Mouse (Mus musculus) hindbrain, embryonic 14.5 days (tissue): ENCODE measurements at regions not wholly inside any gene's neighbourhood (a gene's known extent, or its start where the extent isn't known, plus 50 kb on each side); places are given as distances from the start of the nearest gene placed in this dataset.

Experiments
- ATAC-seq: fragments of 200-750 bp; cut with Nextera tagmentation; 2 replicates; pipeline ENCODE4 v1.8.0; 2017; ENCODE audit warnings: moderate number of reproducible peaks, mild to moderate bottlenecking, moderate TSS enrichment, moderate library complexity; ENCODE audit not compliant: low FRiP score
- DNase-seq: peaks from one replicate; pipeline ENCODE4 v3.0.0-alpha.2; 2015; ENCODE audit warnings: low spot score
- H3K27ac ChIP-seq: fragments of 300-500 bp; sonication (generic); 2 replicates; pipeline ENCODE4 v1.5.1; 2014; ENCODE audit warnings: mild to moderate bottlenecking, moderate library complexity
- H3K27me3 ChIP-seq: fragments of 300-500 bp; sonication (generic); 2 replicates; pipeline ENCODE4 v1.6.1; 2014; ENCODE audit warnings: mild to moderate bottlenecking, low read length, mixed read lengths; ENCODE audit not compliant: control insufficient read depth, insufficient read depth
- H3K36me3 ChIP-seq: fragments of 300-500 bp; sonication (generic); replicated peaks from 2 replicates; pipeline ENCODE4 v1.6.1; 2014; ENCODE audit not compliant: control insufficient read depth, insufficient read depth
- H3K4me1 ChIP-seq: fragments of 300-500 bp; sonication (generic); replicated peaks from 2 replicates; pipeline ENCODE4 v1.6.1; 2014; ENCODE audit warnings: antibody characterized with exemption, low read length, mixed read lengths; ENCODE audit not compliant: control insufficient read depth, insufficient read depth
- H3K4me2 ChIP-seq: fragments of 300-500 bp; sonication (generic); replicated peaks from 2 replicates; pipeline ENCODE4 v1.6.1; 2014; ENCODE audit warnings: mild to moderate bottlenecking, moderate library complexity
- H3K4me3 ChIP-seq: fragments of 300-500 bp; sonication (generic); replicated peaks from 2 replicates; pipeline ENCODE4 v1.5.1; 2014; ENCODE audit warnings: mild to moderate bottlenecking, low read length
- H3K9ac ChIP-seq: fragments of 300-500 bp; sonication (generic); 2 replicates; pipeline ENCODE4 v1.6.1; 2014
- H3K9me3 ChIP-seq: fragments of 300-500 bp; sonication (generic); 2 replicates; pipeline ENCODE4 v1.6.1; 2016; ENCODE audit warnings: low read length; ENCODE audit not compliant: control insufficient read depth
- WGBS: fragments of 180-500 bp; shearing (Covaris S2); extraction: QIAGEN DNeasy Blood & Tissue Kit; methylation state at CpG from one replicate; pipeline ENCODE4 v1.1.7; 2014; 5-methylcytosine and 5-hydroxymethylcytosine counted together

DNA sequence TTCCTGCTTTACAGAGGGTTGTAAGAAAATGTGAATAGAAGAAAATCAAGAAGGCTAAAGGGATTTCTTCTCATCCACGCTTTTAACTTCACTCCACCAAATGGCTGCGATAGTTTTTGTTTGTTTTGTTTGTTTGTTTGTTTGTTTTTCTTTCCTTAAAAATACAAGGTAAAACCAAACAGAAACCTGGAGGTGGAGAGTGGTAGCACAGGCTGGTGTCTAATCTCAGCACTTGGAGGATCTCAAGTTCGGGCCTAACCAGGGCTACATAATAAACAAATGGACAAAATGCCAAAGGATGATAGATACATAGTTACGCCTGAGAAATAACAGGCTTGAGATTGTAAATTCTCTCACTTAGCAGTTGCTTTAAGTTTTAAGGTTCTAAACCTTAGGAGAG is 50.8 kb upstream of the Mboat1 start:
- no peaks in the 10 kb centered on the region for H3K9me3 ChIP-seq
- H3K9ac ChIP-seq: no peak overlapping the region
- ATAC-seq: no peak
- H3K36me3 ChIP-seq: no peaks in the 10 kb centered on the region
- H3K27me3 ChIP-seq: no peaks in the 10 kb centered on the region
- H3K4me1 ChIP-seq: no peaks in the 10 kb centered on the region
- no peak overlapping the region for H3K4me2 ChIP-seq
- 65% methylated on average over 4 of the region's 4 CpGs for WGBS
- H3K27ac ChIP-seq: no peak overlapping the region
- H3K4me3 ChIP-seq: no peak overlapping the region
- no peak for DNase-seq

GRCm38 (mm10) chr13:30085005-30085404 is 51.3 kb upstream of the Mboat1 start:
- H3K27me3 ChIP-seq: no peaks in the 10 kb centered on the region
- H3K9ac ChIP-seq: no peak overlapping the region
- H3K4me3 ChIP-seq: no peak overlapping the region
- peak; percentile 92 for ATAC-seq
- peak overlapping the region; percentile 43 for H3K4me2 ChIP-seq
- under 1% methylated on average over 10 of the region's 10 CpGs for WGBS
- no peak overlapping the region for H3K27ac ChIP-seq
- H3K9me3 ChIP-seq: no peaks in the 10 kb centered on the region
- DNase-seq: peak; percentile 93
- no peaks in the 10 kb centered on the region for H3K36me3 ChIP-seq
- H3K4me1 ChIP-seq: no peaks in the 10 kb centered on the region

DNA sequence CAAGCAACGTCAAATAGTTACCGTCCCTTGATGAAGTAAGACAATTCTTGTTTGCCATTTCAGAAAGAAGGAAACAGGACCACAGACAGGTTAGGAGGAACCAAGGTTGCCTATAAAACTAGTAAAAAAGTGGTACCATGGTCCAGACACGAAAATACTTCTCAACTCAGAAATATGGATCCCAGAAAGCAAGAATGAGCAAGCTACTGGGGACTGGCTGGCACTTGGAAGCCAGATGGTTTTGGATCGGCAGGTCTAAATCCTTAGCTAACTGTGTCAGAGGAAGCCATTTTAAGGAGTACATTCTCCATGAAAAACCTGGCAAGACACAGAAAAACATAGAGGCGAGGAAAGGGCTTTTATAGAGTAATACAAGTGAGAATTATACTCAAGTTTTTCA is 51.9 kb upstream of the Mboat1 start:
- no peak for DNase-seq
- Histone ChIP-seq H3K36me3 (no peaks in the 10 kb centered on the region), H3K9me3 (no peaks in the 10 kb centered on the region), H3K4me2 (no peak overlapping the region), H3K4me3 (no peak overlapping the region), H3K9ac (no peak overlapping the region), H3K4me1 (no peaks in the 10 kb centered on the region), H3K27ac (no peak overlapping the region), H3K27me3 (no peaks in the 10 kb centered on the region)
- WGBS: 88% methylated on average over 5 of the region's 5 CpGs
- ATAC-seq: no peak

GRCm38 (mm10) chr13:30083949-30084348 is 52.3 kb upstream of the Mboat1 start:
- DNase-seq: no peak
- WGBS: 89% methylated on average over 6 of the region's 6 CpGs
- no peak overlapping the region for H3K4me3 ChIP-seq

DNA sequence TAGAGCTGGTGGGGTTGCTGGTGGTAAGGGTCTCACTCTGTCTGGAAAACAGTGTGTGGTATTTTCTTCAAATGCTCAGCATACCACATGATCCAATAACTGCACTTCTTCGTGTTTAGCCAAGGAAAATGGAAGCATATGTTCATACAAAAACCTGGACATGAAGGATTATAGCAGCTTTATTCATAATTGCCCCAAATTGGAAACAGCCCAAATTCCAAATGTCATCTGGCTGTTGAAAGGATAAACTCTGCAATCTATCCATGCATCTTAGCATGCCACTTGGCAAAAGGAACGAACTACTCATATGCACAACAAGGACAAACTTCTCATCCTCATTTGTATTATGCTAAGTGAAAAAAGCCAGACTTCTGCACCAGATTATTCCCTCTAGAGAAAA is 53.5 kb upstream of the Mboat1 start:
- WGBS: 69% methylated on average over 2 of the region's 2 CpGs
- Histone ChIP-seq H3K27ac (no peak overlapping the region), H3K9me3 (no peaks in the 10 kb centered on the region), H3K36me3 (no peaks in the 10 kb centered on the region), H3K4me3 (no peak overlapping the region), H3K9ac (no peak overlapping the region), H3K27me3 (no peaks in the 10 kb centered on the region), H3K4me1 (no peaks in the 10 kb centered on the region), H3K4me2 (no peak overlapping the region)
- no peak for DNase-seq
- no peak for ATAC-seq

More at GRCm38 (mm10) chr13:30083949-30084348, 52.3 kb upstream of the Mboat1 start:
- Histone ChIP-seq H3K4me2 (no peak overlapping the region), H3K27me3 (no peaks in the 10 kb centered on the region), H3K36me3 (no peaks in the 10 kb centered on the region), H3K9me3 (no peaks in the 10 kb centered on the region), H3K9ac (no peak overlapping the region), H3K27ac (no peak overlapping the region), H3K4me1 (no peaks in the 10 kb centered on the region)
- no peak for ATAC-seq

DNA sequence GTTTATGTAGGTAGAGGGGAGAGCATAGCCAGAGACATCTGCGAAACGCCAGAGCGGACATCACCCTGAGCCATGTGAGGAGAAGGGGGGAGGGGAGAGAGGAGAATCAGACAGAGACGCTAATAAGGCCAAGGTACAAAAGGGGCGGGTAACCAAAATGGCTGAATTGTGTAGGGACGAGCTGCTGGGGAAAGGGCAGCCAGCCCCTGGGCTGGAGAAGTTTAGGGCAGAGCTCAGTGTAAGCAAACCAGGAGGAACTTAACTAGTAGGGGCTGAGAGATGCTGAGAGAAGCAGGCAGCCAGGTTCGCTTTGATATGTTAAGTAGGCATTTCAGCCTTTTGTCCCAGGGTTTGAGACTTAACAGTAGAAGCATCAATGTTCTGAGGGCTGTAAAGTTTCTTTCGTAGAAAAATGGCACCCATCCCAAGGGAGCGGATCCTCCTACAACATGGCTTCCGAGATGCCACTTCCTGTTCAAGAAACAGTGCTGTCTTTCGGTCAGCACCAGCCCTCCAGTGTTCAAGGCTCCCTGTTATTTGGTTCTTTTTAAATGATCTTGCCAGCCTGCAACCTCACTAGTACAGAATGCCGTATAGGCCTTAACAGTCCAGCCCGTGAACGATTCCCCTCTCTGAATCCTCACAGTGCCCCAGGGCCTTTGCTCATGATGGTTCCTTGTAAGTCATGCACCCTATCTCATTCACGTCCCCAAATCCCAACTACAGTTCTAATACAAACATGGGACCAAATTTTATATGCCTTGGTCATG is 55.4 kb upstream of the Mboat1 start:
- Histone ChIP-seq H3K4me2 (no peak overlapping the region), H3K4me1 (no peaks in the 10 kb centered on the region), H3K36me3 (no peaks in the 10 kb centered on the region), H3K27me3 (no peaks in the 10 kb centered on the region), H3K9me3 (no peaks in the 10 kb centered on the region), H3K9ac (no peak overlapping the region), H3K4me3 (no peak overlapping the region), H3K27ac (no peak overlapping the region)
- DNase-seq: no peak
- ATAC-seq: no peak
- WGBS: 67% methylated on average over 15 of the region's 15 CpGs

GRCm38 (mm10) chr13:30074517-30075064 is 61.7 kb upstream of the Mboat1 start:
- H3K36me3 ChIP-seq: no peaks in the 10 kb centered on the region
- DNase-seq: no peak
- no peak overlapping the region for H3K27ac ChIP-seq
- H3K27me3 ChIP-seq: no peaks in the 10 kb centered on the region
- H3K9ac ChIP-seq: no peak overlapping the region
- ATAC-seq: no peak
- H3K4me1 ChIP-seq: no peaks in the 10 kb centered on the region
- whole genome bisulfite sequencing: 96% methylated on average over 2 of the region's 2 CpGs
- H3K4me2 ChIP-seq: no peak overlapping the region
- no peaks in the 10 kb centered on the region for H3K9me3 ChIP-seq
- no peak overlapping the region for H3K4me3 ChIP-seq

- H3K9me3 ChIP-seq: no peaks in the 10 kb centered on the region
- no peak overlapping the region for H3K4me2 ChIP-seq
- DNase-seq: no peak
- H3K36me3 ChIP-seq: no peaks in the 10 kb centered on the region
- 91% methylated on average over 3 of the region's 3 CpGs for WGBS
- no peak for ATAC-seq
- H3K27ac ChIP-seq: no peak overlapping the region
- H3K4me3 ChIP-seq: no peak overlapping the region
- no peak overlapping the region for H3K9ac ChIP-seq
- H3K27me3 ChIP-seq: no peaks in the 10 kb centered on the region
- H3K4me1 ChIP-seq: no peaks in the 10 kb centered on the region
These were observed 62.2 kb upstream of the Mboat1 start for GRCm38 (mm10) chr13:30074069-30074468.

- no peaks in the 10 kb centered on the region for H3K36me3 ChIP-seq
- WGBS: 52% methylated on average over 2 of the region's 2 CpGs
- no peak for DNase-seq
- no peak for ATAC-seq
- H3K27ac ChIP-seq: no peak overlapping the region
- H3K9me3 ChIP-seq: no peaks in the 10 kb centered on the region
- H3K4me2 ChIP-seq: no peak overlapping the region
- H3K4me1 ChIP-seq: no peaks in the 10 kb centered on the region
- H3K9ac ChIP-seq: no peak overlapping the region
- H3K27me3 ChIP-seq: no peaks in the 10 kb centered on the region
- no peak overlapping the region for H3K4me3 ChIP-seq
These were observed 66.9 kb upstream of the Mboat1 start for GRCm38 (mm10) chr13:30069397-30069796.
